Mouse (Mus musculus) G1E (cell line): ENCODE measurements around the gene Twf2.

Experiments
- CTCF ChIP-seq: IDR thresholded peaks from 2 replicates; pipeline ENCODE4 v1.5.1; 2012; ENCODE audit warnings: low read depth, low read length, inconsistent platforms, mixed read lengths
- GATA1 ChIP-seq: IDR thresholded peaks from 2 replicates; pipeline ENCODE4 v1.6.1; 2012; ENCODE audit warnings: borderline replicate concordance, low read length, inconsistent platforms, mixed read lengths
- GATA2 ChIP-seq: IDR thresholded peaks from 2 replicates; pipeline ENCODE4 v1.6.1; 2012; ENCODE audit warnings: low read depth, low read length, inconsistent platforms, borderline replicate concordance
- POLR2AphosphoS5 ChIP-seq: IDR thresholded peaks from 2 replicates; pipeline ENCODE4 v1.6.1; 2012; ENCODE audit warnings: low read depth, low read length, inconsistent platforms; ENCODE audit not compliant: insufficient replicate concordance
- TAL1 ChIP-seq: conservative IDR thresholded peaks from 2 replicates; pipeline ENCODE4 v1.6.1; 2012; ENCODE audit warnings: low read depth, low read length, inconsistent platforms, mixed read lengths

GRCm38 (mm10) chr9:106210853-106211609 is 8.1 kb downstream of the Twf2 start:
- TF ChIP-seq GATA1 (no peak), CTCF (no peak), TAL1 (no peak), GATA2 (no peak), POLR2AphosphoS5 (no peak)
